Mouse (Mus musculus) C2C12 (cell line): Measurements from ENCODE around the gene Vmn2r115.
"Not testable (repeated sequence)": the region's sequence is repeated elsewhere in the genome, so short reads cannot be mapped to it uniquely, and the experiment has no call there.

Experiments
- CTCF ChIP-seq: IDR thresholded peaks from one replicate; pipeline ENCODE4 v1.5.1; 2011; ENCODE audit not compliant: control insufficient read depth, insufficient read depth, insufficient read length
- MYOD1 ChIP-seq: IDR thresholded peaks from one replicate; pipeline ENCODE4 v1.6.1; 2011; ENCODE audit warnings: low read depth; ENCODE audit not compliant: control insufficient read depth, insufficient read length
- USF1 ChIP-seq: IDR thresholded peaks from one replicate; pipeline ENCODE4 v1.6.1; 2011; ENCODE audit warnings: low read depth, mild to moderate bottlenecking, control low read depth, moderate library complexity

DNA sequence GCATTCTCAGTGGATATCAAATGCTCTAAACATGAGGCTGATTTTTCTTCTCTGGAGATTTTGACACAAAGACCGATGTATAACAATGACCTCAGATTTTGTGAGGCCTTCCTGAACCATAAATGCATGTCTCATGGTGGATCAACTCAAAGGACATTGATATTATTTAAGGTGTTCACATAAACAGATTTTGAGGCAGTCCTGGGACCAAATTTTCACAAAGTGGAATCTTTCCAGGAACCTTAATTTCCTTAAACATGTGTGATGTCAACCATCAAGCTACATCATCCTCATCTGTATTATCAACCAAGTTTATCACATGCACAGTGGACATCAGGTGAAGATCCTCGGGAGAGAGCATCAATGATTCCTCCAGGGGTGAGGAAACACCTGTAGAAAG is at the start of gene Vmn2r115:
- TF ChIP-seq CTCF, MYOD1, USF1: not testable (repeated sequence)
